Mouse (Mus musculus) T-helper 2 cell (primary cell): ENCODE data around the gene Sgo2a.

Source experiments
- in situ Hi-C: fragments of 300-600 bp; cut with MboI, MseI; formaldehyde crosslinking; loops from one replicate; pipeline ENCODE4 v1.15.1; 2025; ENCODE audit warnings: high pct_unique_total_duplicates

The Sgo2a gene

GRCm38 (mm10) chr1:58030156-58030871 is 34.5 kb downstream of the Sgo2a start:
- in situ Hi-C loops = no loop called here

DNA sequence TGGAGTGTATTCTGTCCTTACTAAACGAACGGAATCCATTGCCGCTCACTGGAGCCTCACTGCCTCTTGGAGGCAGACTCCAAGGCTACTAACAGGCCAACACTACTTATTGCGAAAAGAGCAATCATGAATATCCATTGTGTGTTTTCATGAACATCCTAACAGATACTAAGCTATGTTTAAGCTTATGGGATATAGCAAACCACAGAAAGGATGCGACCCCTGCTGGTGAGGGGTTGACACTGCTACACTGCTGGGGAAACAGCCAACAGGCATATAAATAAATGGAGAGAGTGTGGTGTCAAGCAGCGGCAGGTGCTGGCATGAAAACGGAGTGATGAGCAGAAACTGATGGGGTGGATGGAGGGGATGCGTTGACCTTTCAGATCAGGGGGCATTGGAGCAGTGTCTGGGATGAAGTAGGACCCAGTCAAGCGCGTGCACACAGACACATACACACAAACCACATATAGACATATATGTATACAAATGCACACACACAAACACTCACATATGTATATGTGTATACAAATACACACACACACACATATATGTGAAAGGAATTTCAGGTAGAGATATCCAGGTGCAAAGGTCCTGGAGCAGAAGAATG is 35.5 kb downstream of the Sgo2a start:
- in situ Hi-C loops = no loop called here

DNA sequence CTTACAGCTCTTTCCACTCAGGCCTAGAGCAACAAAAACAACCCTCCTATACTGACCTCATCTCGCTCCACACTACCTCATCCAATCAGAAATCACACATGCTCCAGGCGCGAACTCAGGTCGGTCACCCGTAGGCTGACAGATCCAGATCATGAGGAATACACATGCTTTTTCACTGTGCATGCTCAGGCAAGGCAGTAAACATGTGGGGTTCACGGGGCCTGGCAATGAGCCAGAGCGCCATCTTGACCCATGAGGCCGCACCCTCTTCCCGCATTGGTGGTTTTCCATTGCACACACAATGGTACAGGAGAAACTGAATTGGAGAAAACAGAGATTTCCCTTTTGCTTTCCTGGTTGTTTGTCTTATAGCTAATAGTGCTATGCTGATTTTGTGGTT is 41.5 kb downstream of the Sgo2a start:
- in situ Hi-C loops = loop anchor here (5.0 kb wide), 1 partner anchor 610 kb away; no protein-coding TSS in a partner anchor

DNA sequence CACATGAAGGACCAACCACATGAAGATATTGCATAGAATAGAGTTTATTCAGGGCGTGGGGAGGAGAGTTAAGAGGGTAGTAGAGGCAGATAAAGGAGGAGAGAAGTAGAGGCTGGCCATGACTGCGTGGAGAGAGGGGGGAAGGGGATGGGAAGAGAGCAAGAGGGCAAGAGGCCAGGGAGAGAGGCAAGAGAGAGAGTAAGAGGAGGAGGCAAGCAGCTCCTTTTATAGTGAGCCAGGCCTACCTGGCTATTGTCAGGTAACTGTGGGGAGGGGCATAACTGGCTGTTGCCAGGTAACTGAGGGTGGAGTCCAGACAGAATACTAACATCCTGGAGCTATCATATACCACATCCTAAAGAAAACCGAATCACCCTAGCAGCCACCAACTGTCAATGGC is 49.3 kb downstream of the Sgo2a start:
- in situ Hi-C loops = no loop called here

DNA sequence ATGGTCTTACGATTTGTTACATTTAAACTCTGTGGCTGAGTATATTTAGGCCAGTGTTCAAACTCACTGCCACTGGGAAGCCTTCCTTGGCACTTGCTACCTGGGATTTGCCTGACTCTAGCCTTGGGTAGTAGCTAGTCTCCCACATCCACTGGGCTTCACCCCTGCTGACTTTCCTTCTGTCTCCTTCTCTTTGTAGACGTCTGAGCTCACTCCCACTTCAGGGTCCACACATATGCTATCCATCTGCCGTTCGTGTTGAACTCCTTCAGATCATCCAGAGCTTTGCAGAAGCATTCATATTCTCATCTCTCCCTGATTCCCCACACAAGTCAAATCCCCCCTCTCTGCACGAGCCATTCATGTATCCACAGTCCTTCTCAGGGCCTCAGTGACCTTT is 49.8 kb downstream of the Sgo2a start:
- in situ Hi-C loops = no loop called here

DNA sequence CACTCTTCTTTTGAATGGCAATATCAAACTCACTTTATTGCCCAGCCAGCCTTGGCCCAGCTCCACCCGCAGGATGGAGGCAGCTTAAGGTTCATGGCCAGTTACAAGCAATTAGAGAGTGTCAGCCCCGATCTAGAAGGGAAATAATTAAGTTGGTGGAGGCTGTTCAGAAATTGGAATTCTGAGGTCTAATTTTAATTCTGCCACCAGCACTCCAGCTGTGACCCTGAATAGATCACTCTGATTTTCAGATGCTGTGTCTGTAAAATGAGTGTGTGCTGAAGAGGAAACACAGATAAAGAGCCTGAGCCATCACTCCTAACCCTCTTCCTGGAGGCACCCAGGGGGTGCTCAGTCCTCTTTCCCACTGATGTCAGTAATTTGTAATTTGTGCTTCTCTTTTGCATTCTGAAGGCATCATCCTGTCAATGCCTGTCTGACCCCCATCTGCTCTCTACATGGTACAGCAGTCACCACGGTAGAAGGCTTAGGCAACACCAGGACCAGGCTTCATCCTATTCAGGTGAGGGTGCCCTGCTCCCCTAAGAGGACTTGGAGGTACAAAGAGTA is 51.0 kb downstream of the Sgo2a start:
- in situ Hi-C loops = no loop called here

GRCm38 (mm10) chr1:58049126-58049525 is 53.4 kb downstream of the Sgo2a start:
- in situ Hi-C loops = no loop called here

DNA sequence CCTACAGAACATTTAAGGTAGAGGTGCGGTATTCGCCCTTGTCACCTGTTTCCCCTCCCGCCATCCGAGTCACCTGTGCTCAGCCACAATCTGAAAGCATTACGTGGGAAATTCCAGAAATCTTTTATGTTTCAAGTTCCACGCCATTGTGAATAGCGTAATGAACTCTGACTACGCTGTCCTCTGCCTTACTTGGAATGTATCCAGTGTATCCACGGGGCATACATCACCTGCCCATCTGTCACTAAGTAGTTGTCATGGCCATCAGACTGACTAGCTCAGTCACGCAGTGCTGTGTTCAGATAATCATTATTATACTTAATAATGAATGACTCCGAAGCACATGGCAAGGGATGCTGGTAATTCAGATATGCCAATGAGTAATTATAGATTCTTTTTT is 59.8 kb downstream of the Sgo2a start:
- in situ Hi-C loops = no loop called here

DNA sequence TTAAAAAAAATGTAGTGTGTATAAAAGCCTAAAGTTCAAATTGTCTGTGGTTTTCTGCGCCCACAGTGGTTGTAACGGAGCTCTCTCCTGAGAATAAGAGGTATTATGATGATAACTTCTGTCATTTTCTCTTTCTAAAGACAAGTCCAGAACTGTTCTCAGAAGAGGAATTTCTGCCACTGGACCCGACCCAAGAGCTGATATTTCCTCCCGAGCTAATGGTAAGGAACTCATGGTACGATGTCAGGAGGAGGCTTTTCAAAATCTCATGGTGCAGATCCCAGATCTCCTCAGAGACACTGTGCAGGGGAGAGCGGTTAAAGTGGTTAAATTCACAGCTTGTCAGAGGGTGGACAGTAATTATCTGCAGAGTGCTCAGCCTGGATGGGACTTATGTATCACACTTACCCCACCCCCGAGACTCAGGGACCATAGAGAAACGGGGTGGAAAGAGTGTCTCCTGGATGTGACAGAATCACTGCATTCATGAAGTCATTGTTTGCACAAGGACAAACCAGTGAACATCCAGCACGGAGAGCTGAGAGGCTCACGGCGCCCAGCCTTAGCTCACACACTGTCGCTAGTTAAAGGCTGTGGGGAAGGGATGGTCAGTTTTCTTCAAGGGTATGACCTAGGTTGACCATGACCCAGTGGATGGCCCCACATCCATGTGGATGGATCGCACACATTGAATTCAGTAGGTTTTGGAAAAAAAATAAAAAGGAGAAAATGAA is 60.5 kb downstream of the Sgo2a start:
- in situ Hi-C loops = no loop called here

- in situ Hi-C loops = no loop called here
These were observed 61.2 kb downstream of the Sgo2a start for GRCm38 (mm10) chr1:58056939-58057338.

DNA sequence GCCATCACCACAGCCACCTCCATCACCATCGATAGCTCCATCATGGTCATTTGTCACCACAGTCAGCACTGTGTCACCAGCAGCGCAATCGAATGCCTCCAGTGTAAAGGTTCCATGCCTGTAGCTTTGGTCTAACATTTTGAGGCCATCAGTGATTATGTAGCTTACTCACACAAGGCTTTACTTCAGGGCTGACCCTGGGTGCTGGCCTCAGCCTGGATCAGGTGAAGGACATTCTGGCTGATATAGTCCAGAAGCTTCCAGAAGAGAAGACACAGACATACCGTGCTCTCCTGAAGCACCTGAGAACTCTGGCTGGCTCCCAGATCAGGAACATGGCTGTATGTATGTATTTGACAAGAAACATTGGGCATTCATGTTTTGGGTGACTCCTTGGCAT is 63.1 kb downstream of the Sgo2a start:
- in situ Hi-C loops = no loop called here

DNA sequence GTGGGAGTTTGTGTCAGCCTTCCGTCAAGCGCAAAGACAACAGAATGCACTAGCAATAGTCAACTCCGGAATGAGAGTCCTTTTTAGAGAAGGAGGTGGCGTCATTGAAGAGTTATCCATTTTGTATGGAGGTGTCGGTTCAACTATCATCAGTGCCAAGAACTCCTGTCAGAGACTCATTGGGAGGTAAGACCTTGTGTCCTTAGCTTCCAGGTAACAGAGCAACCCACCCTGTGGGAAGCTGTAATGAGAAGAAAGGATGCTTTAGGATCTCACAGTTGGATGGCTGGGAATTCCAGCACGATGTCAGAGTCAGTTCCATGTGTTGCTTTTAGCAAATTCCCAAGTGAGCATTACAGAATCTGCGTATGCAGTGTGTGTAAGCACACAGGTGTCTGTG is 66.4 kb downstream of the Sgo2a start:
- in situ Hi-C loops = no loop called here

- in situ Hi-C loops = no loop called here
These were observed 69.4 kb downstream of the Sgo2a start for GRCm38 (mm10) chr1:58065151-58065550.

- in situ Hi-C loops = no loop called here
These were observed 69.8 kb downstream of the Sgo2a start for GRCm38 (mm10) chr1:58065606-58066005.

GRCm38 (mm10) chr1:58069181-58069580 is 73.4 kb downstream of the Sgo2a start:
- in situ Hi-C loops = no loop called here

DNA sequence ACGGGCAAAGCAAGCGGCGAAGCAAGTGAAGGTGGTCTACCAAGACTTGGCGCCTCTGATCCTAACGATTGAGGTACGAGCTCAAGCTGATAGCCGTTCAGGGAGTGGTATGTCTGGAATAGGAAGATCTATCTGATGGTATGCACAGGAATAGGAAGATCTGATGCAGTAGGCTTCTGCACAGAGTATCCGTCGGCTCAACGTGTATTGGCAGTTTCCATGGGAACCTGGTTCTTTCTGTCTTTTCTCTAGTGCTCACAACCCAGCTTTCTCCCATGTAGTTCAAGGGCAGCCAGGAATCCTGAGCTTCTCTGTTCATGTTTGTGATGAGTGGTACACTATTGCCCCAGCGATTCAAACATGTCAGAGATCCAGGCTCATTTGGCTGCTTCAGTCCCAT is 74.3 kb downstream of the Sgo2a start:
- in situ Hi-C loops = no loop called here

- in situ Hi-C loops = no loop called here
These were observed 75.2 kb downstream of the Sgo2a start for GRCm38 (mm10) chr1:58071006-58071405.

DNA sequence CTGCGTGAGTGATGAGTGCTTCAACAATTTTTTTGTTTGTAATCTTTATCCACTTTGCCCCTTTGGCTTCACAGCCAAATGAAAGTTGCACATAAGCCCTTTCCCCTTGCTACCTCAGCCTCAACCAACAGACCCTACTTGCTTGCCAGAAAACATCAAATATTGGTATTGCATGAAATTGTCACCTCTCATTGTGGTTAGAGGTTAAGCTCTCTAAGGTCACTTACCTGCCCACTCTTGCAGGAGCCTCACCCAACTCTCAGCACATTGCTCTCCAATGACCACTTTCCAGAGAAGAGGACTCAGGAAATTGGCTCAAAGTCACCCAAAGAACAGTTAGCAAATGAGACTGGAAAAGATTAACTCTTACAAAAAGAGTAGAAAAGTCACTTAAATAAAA is 75.7 kb downstream of the Sgo2a start:
- in situ Hi-C loops = no loop called here

GRCm38 (mm10) chr1:58072416-58072815 is 76.6 kb downstream of the Sgo2a start:
- in situ Hi-C loops = no loop called here

- in situ Hi-C loops = no loop called here
These were observed 77.4 kb downstream of the Sgo2a start for GRCm38 (mm10) chr1:58072991-58073730.

DNA sequence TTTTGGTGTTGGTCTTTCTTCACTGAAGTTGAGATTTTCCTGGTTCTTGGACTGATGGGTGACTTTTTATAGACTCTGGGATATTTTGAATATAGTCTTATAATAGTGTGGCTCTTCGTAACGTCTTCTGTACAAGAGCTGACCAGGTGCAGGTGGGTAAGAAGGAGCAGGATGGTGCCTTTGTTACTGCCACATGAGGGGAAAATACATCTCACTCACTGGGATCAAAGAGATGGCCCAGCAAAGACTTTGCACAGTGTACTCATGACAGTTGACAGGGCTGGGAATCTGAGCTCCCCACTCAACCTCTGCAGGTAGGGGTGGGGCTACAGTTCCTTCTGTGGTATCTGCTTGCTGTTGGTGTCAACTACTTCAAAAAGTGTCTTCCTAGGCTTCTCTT is 78.5 kb downstream of the Sgo2a start:
- in situ Hi-C loops = no loop called here
